Comparison of ENCODE assay signal across 18 mouse cellular contexts in the genomic region with DNA sequence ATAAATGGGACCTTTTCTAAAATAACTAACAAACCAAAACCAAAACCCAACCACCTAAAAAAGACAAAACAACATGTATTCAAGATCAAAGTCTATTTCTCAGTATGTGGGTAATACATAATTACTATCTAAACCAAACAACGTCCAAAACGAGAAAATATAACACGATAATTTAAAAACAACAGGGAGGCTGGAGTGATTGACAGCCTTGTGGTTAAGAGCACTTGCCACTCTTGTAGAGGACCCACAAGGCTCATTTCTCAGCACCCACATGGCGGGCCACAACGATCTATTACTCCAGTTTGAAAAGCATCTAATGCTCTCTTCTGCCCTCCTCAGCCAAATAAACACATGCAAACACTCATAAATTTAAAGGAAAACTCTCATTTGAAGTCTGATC.
"Had no signal": no experiment of that assay in that cellular context is flagged by ENCODE, and none has a peak within 500 bp of the region (broad histone marks: within the 10 kb centered on the region; RNA-seq: fewer than 3 reads in every experiment).

No protein-coding gene starts in this region.

- H3K4me2 ChIP-seq: liver, embryonic 11.5 days; liver, embryonic 15.5 days; lung, embryonic 14.5 days; midbrain, embryonic 12.5 days; neural tube, embryonic 15.5 days had no signal

- H3K27ac ChIP-seq: kidney, postnatal 0 days; layer of hippocampus, adult 2 months; limb, embryonic 10.5 days; liver, embryonic 15.5 days; midbrain, embryonic 12.5 days; neural tube, embryonic 15.5 days had no signal

- H3K27me3 ChIP-seq: liver, embryonic 15.5 days; megakaryocyte, embryonic 14.5 days; midbrain, embryonic 12.5 days; neural tube, embryonic 15.5 days had no signal

- H3K9me3 ChIP-seq: limb, embryonic 10.5 days; liver, embryonic 15.5 days; megakaryocyte, embryonic 14.5 days; midbrain, embryonic 12.5 days; neural tube, embryonic 15.5 days had no signal

- H3K4me1 ChIP-seq: limb, embryonic 10.5 days; midbrain, embryonic 12.5 days had no signal

- H3K9ac ChIP-seq: liver, embryonic 15.5 days; lung, embryonic 14.5 days; midbrain, embryonic 12.5 days; neural tube, embryonic 15.5 days had no signal

- DNase-seq: kidney, adult 11 months; kidney, adult 9 months; kidney, postnatal 4 days; lung, embryonic 14.5 days; lung, postnatal 10 days; lung, postnatal 4 days; right cerebral cortex, postnatal 4 days; spleen, adult 18-20 months; thymus, adult 18-20 months; thymus, postnatal 14 days had no signal

- H3K4me3 ChIP-seq: layer of hippocampus, adult 2 months; limb, embryonic 10.5 days; liver, embryonic 15.5 days; midbrain, embryonic 12.5 days; neural tube, embryonic 15.5 days had no signal
